Mouse (Mus musculus) heart, embryonic 10.5 days (tissue): ENCODE data around the gene Hs6st3. TPM values are rescaled to one million over a fixed set of nuclear protein-coding genes. Genes with fewer than 3 reads are reported as not detected.

ENCODE experiments used
- DNase-seq: peaks from one replicate; pipeline ENCODE4 v3.0.0-alpha.2; 2017; ENCODE audit warnings: low spot score
- H3K27ac ChIP-seq: fragments of 300-500 bp; sonication (generic); 2 replicates; pipeline ENCODE4 v1.5.1; 2016; ENCODE audit warnings: mild to moderate bottlenecking
- H3K27me3 ChIP-seq: fragments of 300-500 bp; sonication (generic); 2 replicates; pipeline ENCODE4 v1.6.1; 2016; ENCODE audit warnings: mild to moderate bottlenecking; ENCODE audit not compliant: poor library complexity, insufficient read depth, severe bottlenecking
- H3K36me3 ChIP-seq: fragments of 300-500 bp; sonication (generic); 2 replicates; pipeline ENCODE4 v1.6.1; 2016; ENCODE audit warnings: mild to moderate bottlenecking, moderate library complexity
- H3K4me1 ChIP-seq: fragments of 300-500 bp; sonication (generic); 2 replicates; pipeline ENCODE4 v1.6.1; 2016; ENCODE audit warnings: mild to moderate bottlenecking
- H3K4me3 ChIP-seq: fragments of 300-500 bp; sonication (generic); 2 replicates; pipeline ENCODE4 v1.5.1; 2016; ENCODE audit warnings: mild to moderate bottlenecking, moderate library complexity
- H3K9me3 ChIP-seq: fragments of 300-500 bp; sonication (generic); 2 replicates; pipeline ENCODE4 v1.6.1; 2016; ENCODE audit warnings: mild to moderate bottlenecking, moderate library complexity
- WGBS: fragments of 180-500 bp; shearing (Covaris S2); methylation state at CpG from one replicate; pipeline ENCODE4 v1.1.7; 2016; 5-methylcytosine and 5-hydroxymethylcytosine counted together
- polyA plus RNA-seq: library from polyadenylated mRNA; unstranded; fragments of >200 nt; fragmentation: Nextera tagmentation; extraction: Ambion mirVana; gene quantifications from 2 replicates; pipeline ENCODE4 v1.2.1, GENCODE M21; 2016

Gene Hs6st3
- polyA plus RNA-seq, 1 experiment from 2014 or later: 0.18 TPM

GRCm38 (mm10) chr14:119629127-119629526, 491.0 kb downstream of the Hs6st3 start:
- Histone ChIP-seq H3K4me3 (no peak overlapping the region), H3K27ac (no peak overlapping the region), H3K9me3 (no peaks in the 10 kb centered on the region), H3K4me1 (no peaks in the 10 kb centered on the region), H3K36me3 (no peaks in the 10 kb centered on the region), H3K27me3 (no peaks in the 10 kb centered on the region)
- WGBS: 67% methylated on average over 1 of the region's 1 CpGs
- no peak for DNase-seq

GRCm38 (mm10) chr14:119633090-119633489, 494.9 kb downstream of the Hs6st3 start:
- Histone ChIP-seq H3K4me3 (no peak overlapping the region), H3K9me3 (no peaks in the 10 kb centered on the region), H3K4me1 (no peaks in the 10 kb centered on the region), H3K27ac (no peak overlapping the region), H3K36me3 (no peaks in the 10 kb centered on the region), H3K27me3 (no peaks in the 10 kb centered on the region)
- whole genome bisulfite sequencing: 76% methylated on average over 3 of the region's 3 CpGs
- no peak for DNase-seq

GRCm38 (mm10) chr14:119633626-119634025, 495.5 kb downstream of the Hs6st3 start:
- Histone ChIP-seq H3K4me3 (no peak overlapping the region), H3K4me1 (no peaks in the 10 kb centered on the region), H3K9me3 (no peaks in the 10 kb centered on the region), H3K27ac (no peak overlapping the region), H3K36me3 (no peaks in the 10 kb centered on the region), H3K27me3 (no peaks in the 10 kb centered on the region)
- DNase-seq: no peak
- 79% methylated on average over 3 of the region's 3 CpGs for WGBS

GRCm38 (mm10) chr14:119642874-119643273, 504.7 kb downstream of the Hs6st3 start:
- no peaks in the 10 kb centered on the region for H3K27me3 ChIP-seq
- H3K27ac ChIP-seq: no peak overlapping the region
- DNase-seq: no peak
- no peaks in the 10 kb centered on the region for H3K36me3 ChIP-seq
- no peaks in the 10 kb centered on the region for H3K4me1 ChIP-seq
- H3K9me3 ChIP-seq: no peaks in the 10 kb centered on the region
- no peak overlapping the region for H3K4me3 ChIP-seq
- WGBS: 94% methylated on average over 1 of the region's 1 CpGs

- DNase-seq: no peak
- WGBS: 92% methylated on average over 12 of the region's 12 CpGs
Measured at GRCm38 (mm10) chr14:119643840-119644239, 505.7 kb downstream of the Hs6st3 start.

GRCm38 (mm10) chr14:119656936-119657335, 518.8 kb downstream of the Hs6st3 start:
- Histone ChIP-seq H3K27ac (no peak overlapping the region), H3K4me3 (no peak overlapping the region), H3K27me3 (no peaks in the 10 kb centered on the region), H3K4me1 (no peaks in the 10 kb centered on the region), H3K36me3 (no peaks in the 10 kb centered on the region), H3K9me3 (no peaks in the 10 kb centered on the region)
- 90% methylated on average over 2 of the region's 2 CpGs for WGBS
- DNase-seq: no peak

More at GRCm38 (mm10) chr14:119643840-119644239, 505.7 kb downstream of the Hs6st3 start:
- Histone ChIP-seq H3K9me3 (no peaks in the 10 kb centered on the region), H3K36me3 (no peaks in the 10 kb centered on the region), H3K27ac (no peak overlapping the region), H3K4me1 (no peaks in the 10 kb centered on the region), H3K27me3 (no peaks in the 10 kb centered on the region), H3K4me3 (no peak overlapping the region)

GRCm38 (mm10) chr14:119665741-119666141, 527.6 kb downstream of the Hs6st3 start:
- H3K4me3 ChIP-seq: no peak overlapping the region
- no peaks in the 10 kb centered on the region for H3K36me3 ChIP-seq
- no peaks in the 10 kb centered on the region for H3K9me3 ChIP-seq
- WGBS: 77% methylated on average over 5 of the region's 5 CpGs
- H3K27ac ChIP-seq: no peak overlapping the region
- no peaks in the 10 kb centered on the region for H3K4me1 ChIP-seq
- DNase-seq: no peak
- no peaks in the 10 kb centered on the region for H3K27me3 ChIP-seq

- no peaks in the 10 kb centered on the region for H3K4me1 ChIP-seq
- 73% methylated on average over 1 of the region's 1 CpGs for WGBS
- DNase-seq: no peak
Measured at GRCm38 (mm10) chr14:119667421-119667820, 529.3 kb downstream of the Hs6st3 start.

GRCm38 (mm10) chr14:119670836-119671587, 532.9 kb downstream of the Hs6st3 start:
- H3K27me3 ChIP-seq: no peaks in the 10 kb centered on the region
- H3K4me1 ChIP-seq: no peaks in the 10 kb centered on the region
- no peak overlapping the region for H3K27ac ChIP-seq
- no peak overlapping the region for H3K4me3 ChIP-seq
- WGBS: 83% methylated on average over 16 of the region's 16 CpGs
- no peak for DNase-seq
- H3K36me3 ChIP-seq: no peaks in the 10 kb centered on the region
- no peaks in the 10 kb centered on the region for H3K9me3 ChIP-seq

More at GRCm38 (mm10) chr14:119667421-119667820, 529.3 kb downstream of the Hs6st3 start:
- H3K9me3 ChIP-seq: no peaks in the 10 kb centered on the region
- H3K27me3 ChIP-seq: no peaks in the 10 kb centered on the region
- no peak overlapping the region for H3K27ac ChIP-seq
- no peak overlapping the region for H3K4me3 ChIP-seq
- H3K36me3 ChIP-seq: no peaks in the 10 kb centered on the region

- 86% methylated on average over 11 of the region's 11 CpGs for WGBS
- no peak overlapping the region for H3K4me3 ChIP-seq
- no peaks in the 10 kb centered on the region for H3K4me1 ChIP-seq
- H3K9me3 ChIP-seq: no peaks in the 10 kb centered on the region
- H3K36me3 ChIP-seq: no peaks in the 10 kb centered on the region
- no peaks in the 10 kb centered on the region for H3K27me3 ChIP-seq
- no peak overlapping the region for H3K27ac ChIP-seq
- no peak for DNase-seq
Measured at GRCm38 (mm10) chr14:119678574-119678973, 540.4 kb downstream of the Hs6st3 start.

- Histone ChIP-seq H3K4me1 (no peaks in the 10 kb centered on the region), H3K4me3 (no peak overlapping the region), H3K9me3 (no peaks in the 10 kb centered on the region), H3K27ac (no peak overlapping the region), H3K27me3 (no peaks in the 10 kb centered on the region), H3K36me3 (no peaks in the 10 kb centered on the region)
- no peak for DNase-seq
- 80% methylated on average over 4 of the region's 4 CpGs for WGBS
Measured at GRCm38 (mm10) chr14:119680052-119680451, 541.9 kb downstream of the Hs6st3 start.

GRCm38 (mm10) chr14:119687885-119688284, 549.7 kb downstream of the Hs6st3 start:
- Histone ChIP-seq H3K36me3 (no peaks in the 10 kb centered on the region), H3K27me3 (no peaks in the 10 kb centered on the region), H3K9me3 (no peaks in the 10 kb centered on the region), H3K4me3 (no peak overlapping the region), H3K4me1 (no peaks in the 10 kb centered on the region), H3K27ac (no peak overlapping the region)
- 66% methylated on average over 2 of the region's 2 CpGs for WGBS
- no peak for DNase-seq

GRCm38 (mm10) chr14:119699982-119700381, 561.8 kb downstream of the Hs6st3 start:
- Histone ChIP-seq H3K4me3 (no peak overlapping the region), H3K9me3 (no peaks in the 10 kb centered on the region), H3K36me3 (no peaks in the 10 kb centered on the region), H3K27me3 (no peaks in the 10 kb centered on the region), H3K27ac (no peak overlapping the region), H3K4me1 (no peaks in the 10 kb centered on the region)
- no peak for DNase-seq
- WGBS: 89% methylated on average over 4 of the region's 4 CpGs

- Histone ChIP-seq H3K4me3 (no peak overlapping the region), H3K27ac (no peak overlapping the region), H3K9me3 (no peaks in the 10 kb centered on the region), H3K4me1 (no peaks in the 10 kb centered on the region), H3K27me3 (no peaks in the 10 kb centered on the region), H3K36me3 (no peaks in the 10 kb centered on the region)
- DNase-seq: no peak
- 71% methylated on average over 3 of the region's 3 CpGs for WGBS
Measured at GRCm38 (mm10) chr14:119714712-119715111, 576.6 kb downstream of the Hs6st3 start.
